Mouse (Mus musculus) CD8-positive naive resting alpha-beta T cell, adult 2 months (primary cell): ENCODE data around the gene Cacnb4.

Experiments
- DNase-seq, 2 experiments: peaks; one replicate each; pipeline ENCODE4 v3.0.0; 2022; ENCODE audit warnings: low read depth in 2 of 2, low spot score in 2 of 2

Gene Cacnb4

DNA sequence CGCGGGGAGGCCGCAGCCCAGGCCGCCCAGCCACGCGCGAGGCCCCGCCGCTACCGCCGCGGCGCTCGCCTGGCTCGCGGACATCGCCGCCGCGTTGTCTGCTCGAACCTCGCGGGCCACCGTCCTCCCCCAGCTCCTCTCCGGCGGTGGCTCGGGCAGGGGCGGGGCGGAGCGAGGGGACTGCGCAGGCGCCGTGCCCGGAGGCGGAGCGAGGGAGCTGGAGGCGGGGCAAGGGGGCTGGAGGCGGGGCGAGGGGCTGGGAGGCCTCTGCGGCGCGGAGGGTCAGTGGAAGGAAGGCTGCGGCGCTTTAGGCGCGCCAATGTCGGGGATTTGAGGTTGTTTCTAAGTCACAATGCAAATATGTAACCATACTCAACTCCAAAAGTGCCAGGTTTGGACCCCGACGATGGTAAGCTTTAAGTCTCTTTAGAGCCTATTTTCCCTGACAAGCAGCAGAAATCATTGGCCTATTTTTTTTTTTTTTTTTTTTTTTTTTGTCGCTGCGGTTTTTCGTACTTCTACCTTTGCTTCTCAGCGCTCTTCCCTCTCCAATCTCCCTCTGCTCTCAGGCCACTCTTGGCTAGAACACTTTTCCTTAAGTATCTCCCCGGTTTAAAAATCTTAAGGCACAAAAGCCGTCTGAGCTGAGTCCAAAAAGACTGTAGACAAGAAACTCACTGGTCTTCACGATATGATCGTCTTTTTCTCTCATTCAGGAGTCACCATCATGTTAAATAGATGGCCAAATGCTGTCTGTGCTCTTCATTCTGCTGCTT lies 251.7 kb downstream of the Cacnb4 start, which contains the start of gene Arl5a:
TSS of gene Arl5a (minus strand) at position 155 of the 776 bp plus-strand sequence.
- DNase-seq: peak; percentile 91 to 93

- no peak for DNase-seq
Observed at GRCm38 (mm10) chr2:52424248-52424728, 252.3 kb downstream of the Cacnb4 start.

- DNase-seq: no peak
Observed at GRCm38 (mm10) chr2:52423611-52424247, 252.9 kb downstream of the Cacnb4 start.

- no peak for DNase-seq
Observed at GRCm38 (mm10) chr2:52422871-52423610, 253.6 kb downstream of the Cacnb4 start.

- no peak for DNase-seq
Observed at GRCm38 (mm10) chr2:52421197-52421596, 255.4 kb downstream of the Cacnb4 start.

GRCm38 (mm10) chr2:52420001-52420710 lies 256.5 kb downstream of the Cacnb4 start:
- no peak for DNase-seq

GRCm38 (mm10) chr2:52419295-52419694 lies 257.3 kb downstream of the Cacnb4 start:
- no peak for DNase-seq

DNA sequence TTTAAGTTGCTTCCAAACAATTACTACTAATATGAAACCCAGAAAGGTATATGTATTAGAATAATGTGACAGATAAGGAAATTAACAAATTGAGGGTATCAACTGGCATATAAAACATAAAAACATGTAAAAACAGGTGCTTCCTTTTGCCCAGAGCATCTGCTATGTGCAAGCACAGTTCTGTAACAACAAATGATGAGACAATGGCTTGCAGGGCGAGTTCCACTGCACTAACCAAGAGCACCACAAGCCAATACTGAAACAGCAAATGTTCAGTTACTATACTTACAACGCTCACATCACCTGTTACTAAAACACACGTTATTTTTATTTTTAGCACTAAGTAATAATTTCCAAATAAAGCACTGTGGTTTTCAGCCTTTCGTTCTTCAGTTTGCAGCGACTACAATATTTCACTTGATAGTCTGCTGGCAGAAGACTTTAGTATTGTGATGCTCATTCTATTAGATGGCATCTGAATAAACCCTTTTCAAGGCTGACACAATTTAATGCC lies 264.1 kb downstream of the Cacnb4 start:
- no peak for DNase-seq

- DNase-seq: peak in 1 of 2 experiments; percentile 27
Observed at GRCm38 (mm10) chr2:52406480-52406879, 270.2 kb downstream of the Cacnb4 start.

GRCm38 (mm10) chr2:52405238-52405637 lies 271.4 kb downstream of the Cacnb4 start:
- no peak for DNase-seq

DNA sequence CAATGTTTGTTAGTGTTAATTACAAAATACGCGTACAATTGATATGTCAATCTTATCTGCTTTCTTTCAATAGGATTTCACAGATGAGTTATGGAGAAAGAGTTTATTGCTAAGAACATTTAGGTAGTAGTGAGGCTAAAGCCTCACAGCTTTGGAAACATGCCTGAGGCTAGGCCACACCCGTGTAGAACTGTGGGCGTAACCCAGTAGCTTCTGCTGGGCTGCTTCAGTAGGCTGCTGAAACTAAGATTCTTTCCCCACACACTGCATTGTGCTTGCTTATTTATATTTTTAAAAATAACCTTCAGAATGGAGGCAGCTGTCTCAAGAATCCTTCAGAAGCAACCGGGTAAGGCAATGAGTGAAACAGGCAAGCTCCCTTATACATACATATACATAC lies 282.1 kb downstream of the Cacnb4 start:
- DNase-seq: no peak

DNA sequence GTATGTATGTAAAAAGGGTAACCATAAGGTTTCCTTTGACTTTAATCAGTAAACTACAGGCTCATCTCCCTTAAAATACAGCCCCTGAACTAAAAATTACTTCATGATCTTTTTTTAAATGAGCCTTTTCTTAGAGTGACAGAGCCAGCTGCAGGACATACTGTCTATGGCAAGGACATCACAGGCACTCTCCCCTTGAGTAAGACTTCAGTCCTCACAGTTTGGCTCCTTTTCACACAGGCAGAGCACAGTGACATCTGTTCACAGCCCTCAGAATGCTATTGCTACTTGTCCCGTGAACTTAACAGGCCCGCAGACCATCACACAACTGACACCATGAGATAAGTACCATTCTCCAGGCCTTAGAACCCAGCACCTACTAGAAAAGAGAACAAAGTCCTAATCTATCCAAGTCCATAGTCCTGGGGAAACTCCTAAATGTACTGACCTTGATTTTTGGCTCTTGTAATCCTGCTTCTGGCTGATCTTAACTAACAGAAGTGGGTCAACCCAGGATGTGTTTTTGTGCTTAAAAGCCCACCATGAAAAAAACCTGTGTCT lies 286.1 kb downstream of the Cacnb4 start:
- no peak for DNase-seq

GRCm38 (mm10) chr2:52389975-52390374 lies 286.7 kb downstream of the Cacnb4 start:
- no peak for DNase-seq

DNA sequence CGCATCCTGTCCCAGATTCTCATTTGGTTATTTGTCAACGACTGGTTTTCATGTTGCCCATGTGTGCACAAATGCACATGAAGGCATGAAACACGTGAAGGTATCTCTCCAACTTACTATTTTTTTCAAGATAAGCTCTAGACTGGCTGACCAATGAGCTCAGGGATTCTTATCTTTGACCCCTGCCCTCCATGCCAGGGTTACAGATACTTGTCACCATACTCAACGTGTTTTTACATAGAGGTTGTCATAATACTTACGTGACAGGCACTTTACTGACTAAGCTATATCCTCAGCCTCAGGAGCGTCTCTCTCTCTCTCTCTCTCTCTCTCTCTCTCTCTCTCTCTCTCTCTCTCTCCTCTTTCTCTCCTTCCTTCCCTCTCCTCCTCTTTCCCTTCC lies 290.2 kb downstream of the Cacnb4 start:
- no peak for DNase-seq

- DNase-seq: no peak
Observed at GRCm38 (mm10) chr2:52386037-52386436, 290.6 kb downstream of the Cacnb4 start.

- DNase-seq: peak; percentile 13 to 36
Observed at GRCm38 (mm10) chr2:52378848-52379261, 297.8 kb downstream of the Cacnb4 start.

- DNase-seq: peak in 1 of 2 experiments; percentile 0
Observed at GRCm38 (mm10) chr2:52378448-52378804, 298.2 kb downstream of the Cacnb4 start, which contains the start of gene Neb. Gene Neb (minus strand): TSS chr2:52378474.
